Mouse (Mus musculus): ENCODE results near the gene Arhgef28. TPM values are rescaled to one million over a fixed set of nuclear protein-coding genes. Genes with fewer than 3 reads are reported as not detected.

Arhgef28 gene
- total RNA-seq, 2 experiments from 2014 or later = 37.4 to 40.7 TPM

DNA sequence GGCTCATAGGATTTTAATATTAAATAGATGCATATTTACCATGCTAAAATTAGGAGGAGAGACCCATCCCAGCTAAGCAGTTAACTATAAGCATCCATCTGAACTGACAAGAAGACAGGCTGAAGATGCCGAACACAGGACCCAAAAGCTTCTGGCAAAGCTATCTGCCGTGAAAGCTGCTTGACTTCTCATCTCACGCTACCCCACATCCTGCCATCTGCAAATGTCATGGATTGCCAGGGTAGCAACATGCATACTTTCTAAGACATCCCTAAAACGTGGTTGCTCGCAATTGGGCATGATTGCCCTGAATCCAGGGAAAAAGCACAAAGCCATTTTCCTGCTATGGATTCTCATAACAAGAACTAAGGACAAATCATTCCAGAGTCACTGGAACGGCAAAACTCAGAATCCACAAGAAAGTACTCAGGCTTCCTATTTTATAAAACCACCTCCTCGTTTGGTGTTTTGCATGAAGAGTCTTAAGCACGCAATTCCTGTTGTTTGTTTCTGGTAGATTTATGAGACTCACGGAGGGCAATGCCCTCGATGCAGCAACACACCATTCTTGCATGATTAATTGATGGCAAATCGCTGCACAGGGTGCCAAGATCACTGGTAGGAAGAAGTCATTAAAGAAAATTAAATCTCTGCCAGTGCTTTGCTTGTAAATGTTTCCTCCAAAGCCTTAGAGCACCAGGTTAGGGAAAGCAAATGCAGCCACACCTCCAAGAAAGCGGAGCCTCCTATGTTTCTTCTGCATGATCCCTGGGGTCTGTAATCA is 287.9 kb downstream of the Arhgef28 start:
- no peak for DNase-seq (ENCODE audit: extremely low spot score in 1 of 2, low spot score in 2 of 2)
- TF ChIP-seq CTCF (IDR thresholded peaks at IDR 0.05) = no peak
- Histone ChIP-seq H3K4me3 (no peak overlapping the region), H3K27ac (peak overlapping the region; percentile 49)
- intact Hi-C loops (cut with DNase I) = loop anchor here (5.0 kb wide), 1 partner anchor 141 kb away; no protein-coding TSS in a partner anchor

DNA sequence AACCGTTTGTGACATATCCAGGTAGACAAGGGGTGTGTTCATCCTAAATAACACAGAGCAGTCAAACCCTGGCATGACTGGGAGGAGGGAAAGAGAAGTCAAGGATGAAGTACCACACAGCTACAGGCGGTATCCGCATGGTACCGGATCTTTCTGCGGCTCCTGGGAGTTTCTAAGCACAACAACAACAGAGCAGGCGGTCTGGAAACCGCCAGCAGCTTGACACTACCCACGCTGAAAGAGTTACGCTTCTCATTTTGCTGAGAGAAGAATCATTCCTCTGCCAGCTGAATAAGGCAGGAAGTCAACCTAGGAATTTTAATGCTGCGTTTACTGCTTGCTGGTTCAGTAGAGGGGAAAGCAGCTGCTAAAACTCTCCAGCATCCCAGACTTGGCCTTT is 295.2 kb downstream of the Arhgef28 start:
- H3K27ac ChIP-seq = peak overlapping the region; percentile 33
- peak; percentile 57 to 60 for DNase-seq (ENCODE audit: extremely low spot score in 1 of 2, low spot score in 2 of 2)
- intact Hi-C loops (cut with DNase I) = no loop called here
- H3K4me3 ChIP-seq = no peak overlapping the region
- TF ChIP-seq CTCF (IDR thresholded peaks at IDR 0.05) = no peak

DNA sequence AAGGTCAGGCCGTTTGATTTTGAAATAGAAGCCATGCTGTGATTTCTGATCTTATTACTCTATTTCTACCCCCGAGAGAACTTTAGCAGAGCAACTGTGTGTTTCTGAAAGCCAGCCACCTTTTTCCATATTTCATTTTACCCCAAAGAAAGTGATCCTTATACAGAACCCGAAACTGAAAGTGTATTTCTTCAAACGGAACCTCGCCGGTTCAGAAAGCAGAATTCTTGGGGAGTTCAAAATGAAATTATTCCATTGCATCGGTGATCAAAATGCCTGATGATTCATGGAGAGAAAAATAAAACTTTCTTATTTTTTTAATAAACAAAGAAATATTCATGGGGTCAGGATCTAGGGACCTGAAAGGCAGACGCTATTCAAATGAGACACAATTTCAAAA is 303.4 kb downstream of the Arhgef28 start:
- no peak for DNase-seq (ENCODE audit: extremely low spot score in 1 of 2, low spot score in 2 of 2)
- H3K27ac ChIP-seq = no peak overlapping the region
- TF ChIP-seq CTCF (IDR thresholded peaks at IDR 0.05) = no peak
- intact Hi-C loops (cut with DNase I) = no loop called here
- H3K4me3 ChIP-seq = no peak overlapping the region

DNA sequence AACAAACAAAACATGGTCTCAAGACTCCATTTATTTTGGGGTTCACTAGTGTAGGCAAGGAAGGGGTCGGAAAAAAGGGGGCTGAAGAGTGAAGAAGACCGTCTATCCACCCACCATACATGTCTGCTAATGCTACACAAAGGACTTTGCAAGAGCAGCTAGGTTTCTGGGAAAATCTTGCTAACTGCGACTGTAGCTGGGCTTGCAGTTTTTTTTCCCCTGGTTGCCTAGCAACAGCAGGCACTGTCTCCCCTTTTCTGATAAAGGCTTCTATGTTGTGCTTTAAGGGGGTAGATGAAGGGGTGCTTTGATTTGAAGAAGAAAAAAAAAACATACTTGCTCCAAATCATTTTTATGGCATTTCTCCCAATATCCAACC is 305.9 kb downstream of the Arhgef28 start:
- H3K4me3 ChIP-seq = no peak overlapping the region
- TF ChIP-seq CTCF (IDR thresholded peaks at IDR 0.05) = no peak
- H3K27ac ChIP-seq = peak overlapping the region; percentile 61
- intact Hi-C loops (cut with DNase I) = no loop called here
- peak; percentile 41 to 70 for DNase-seq (ENCODE audit: extremely low spot score in 1 of 2, low spot score in 2 of 2)

DNA sequence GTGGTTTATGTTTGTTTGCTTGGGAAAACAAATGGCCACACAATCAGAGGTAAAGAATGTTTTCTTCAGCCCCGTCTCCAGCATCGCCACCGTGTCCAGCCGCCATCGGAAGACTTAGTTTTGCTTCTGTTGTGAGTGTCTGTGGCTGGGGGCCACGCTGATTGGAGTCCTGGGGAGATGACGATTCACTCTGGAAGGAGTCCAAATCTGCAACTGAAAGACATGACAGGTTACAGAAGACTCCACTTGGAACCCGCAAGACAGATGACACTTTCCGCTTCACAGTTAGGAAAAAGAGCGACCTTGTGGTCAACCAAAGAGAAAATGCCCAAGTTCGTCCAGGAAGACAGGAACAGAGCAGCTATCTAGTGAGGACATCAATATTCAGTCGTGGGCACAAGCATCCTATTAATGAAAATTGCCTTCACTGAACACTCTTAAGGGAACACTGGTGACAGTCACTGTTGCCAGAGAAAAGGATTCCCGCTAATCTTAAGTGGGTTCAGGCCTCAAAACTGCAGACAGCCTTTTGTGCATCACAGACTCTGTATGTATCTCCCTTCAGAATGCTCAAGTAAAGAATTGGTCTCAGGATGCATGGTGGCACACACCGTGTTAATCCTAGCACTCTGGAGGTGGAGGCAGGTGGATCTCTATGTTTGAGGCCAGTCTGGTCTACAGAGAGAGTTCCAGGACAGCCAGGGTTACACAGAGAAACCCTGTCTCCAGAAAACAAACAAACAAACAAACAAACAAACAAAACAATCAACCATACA is 306.4 kb downstream of the Arhgef28 start:
- TF ChIP-seq CTCF (IDR thresholded peaks at IDR 0.05) = no peak
- H3K4me3 ChIP-seq = no peak overlapping the region
- no peak for DNase-seq (ENCODE audit: extremely low spot score in 1 of 2, low spot score in 2 of 2)
- H3K27ac ChIP-seq = peak overlapping the region; percentile 61
- intact Hi-C loops (cut with DNase I) = no loop called here

DNA sequence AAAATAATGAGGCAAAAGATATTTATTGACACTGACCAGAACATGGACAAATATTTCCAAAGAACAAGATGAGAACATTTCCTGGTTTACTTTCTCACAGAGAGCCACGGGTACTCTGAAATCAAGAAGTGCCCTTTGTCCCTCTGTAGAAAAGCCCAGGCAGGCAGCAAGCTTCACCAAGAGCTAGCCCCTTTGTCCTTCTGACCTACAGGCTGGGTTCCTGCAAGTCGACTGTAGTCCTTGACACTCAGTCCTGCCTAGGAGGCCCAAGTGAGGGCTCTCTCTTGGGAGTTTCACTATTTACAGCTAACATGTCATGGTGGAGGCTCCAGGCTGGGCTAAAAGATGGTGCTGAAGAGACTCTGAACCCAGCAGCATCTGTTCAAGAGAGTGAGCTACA is 307.6 kb downstream of the Arhgef28 start:
- no peak for TF ChIP-seq CTCF (IDR thresholded peaks at IDR 0.05)
- intact Hi-C loops (cut with DNase I) = no loop called here

DNA sequence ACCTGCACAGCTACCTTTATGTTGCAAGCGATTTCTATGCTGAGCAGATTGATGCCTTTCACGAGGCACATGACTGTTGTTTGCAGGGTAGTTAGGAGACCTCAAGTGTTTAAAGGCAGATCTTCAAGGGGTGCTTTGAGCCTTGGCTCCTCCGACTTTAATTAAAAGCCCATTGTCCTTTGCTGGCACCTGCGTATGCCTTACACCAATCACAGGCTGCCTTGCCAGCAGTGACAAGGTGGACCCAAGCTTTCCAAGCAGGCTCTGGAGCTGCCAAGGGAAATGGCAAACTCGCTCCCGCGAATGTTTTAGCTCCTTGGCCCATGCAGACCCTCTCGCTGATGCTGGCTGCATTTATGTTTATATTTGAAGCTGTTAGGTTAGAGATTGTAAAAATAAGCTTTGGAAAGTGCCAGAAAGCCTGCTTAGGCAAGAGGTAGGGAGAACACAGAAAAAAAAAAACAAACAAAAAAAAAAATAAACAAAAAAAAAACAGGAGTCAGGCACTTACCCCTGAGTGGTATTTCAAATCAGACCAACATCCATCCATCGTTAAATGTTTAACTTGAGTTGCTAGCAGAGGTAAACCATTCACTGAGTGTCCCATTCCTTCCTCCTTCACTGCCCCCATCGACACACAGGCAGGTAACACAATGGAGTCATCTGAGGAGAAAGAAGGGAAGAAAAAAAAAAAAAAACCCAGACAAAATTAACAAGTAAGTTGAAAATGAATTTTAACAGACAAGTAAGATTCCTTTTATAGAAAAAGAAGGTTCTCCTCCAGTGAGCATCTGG is 313.0 kb downstream of the Arhgef28 start:
- TF ChIP-seq CTCF (IDR thresholded peaks at IDR 0.05) = no peak
- DNase-seq (ENCODE audit: extremely low spot score in 1 of 2, low spot score in 2 of 2) = no peak
- intact Hi-C loops (cut with DNase I) = no loop called here
- peak overlapping the region; percentile 77 for H3K27ac ChIP-seq
- peak overlapping the region; percentile 3; the same call in 1 of the 2 replicates for H3K4me3 ChIP-seq

More for the DNA sequence above, 307.6 kb downstream of the Arhgef28 start:
- Histone ChIP-seq H3K27ac (no peak overlapping the region), H3K4me3 (no peak overlapping the region)
- DNase-seq (ENCODE audit: extremely low spot score in 1 of 2, low spot score in 2 of 2) = no peak

DNA sequence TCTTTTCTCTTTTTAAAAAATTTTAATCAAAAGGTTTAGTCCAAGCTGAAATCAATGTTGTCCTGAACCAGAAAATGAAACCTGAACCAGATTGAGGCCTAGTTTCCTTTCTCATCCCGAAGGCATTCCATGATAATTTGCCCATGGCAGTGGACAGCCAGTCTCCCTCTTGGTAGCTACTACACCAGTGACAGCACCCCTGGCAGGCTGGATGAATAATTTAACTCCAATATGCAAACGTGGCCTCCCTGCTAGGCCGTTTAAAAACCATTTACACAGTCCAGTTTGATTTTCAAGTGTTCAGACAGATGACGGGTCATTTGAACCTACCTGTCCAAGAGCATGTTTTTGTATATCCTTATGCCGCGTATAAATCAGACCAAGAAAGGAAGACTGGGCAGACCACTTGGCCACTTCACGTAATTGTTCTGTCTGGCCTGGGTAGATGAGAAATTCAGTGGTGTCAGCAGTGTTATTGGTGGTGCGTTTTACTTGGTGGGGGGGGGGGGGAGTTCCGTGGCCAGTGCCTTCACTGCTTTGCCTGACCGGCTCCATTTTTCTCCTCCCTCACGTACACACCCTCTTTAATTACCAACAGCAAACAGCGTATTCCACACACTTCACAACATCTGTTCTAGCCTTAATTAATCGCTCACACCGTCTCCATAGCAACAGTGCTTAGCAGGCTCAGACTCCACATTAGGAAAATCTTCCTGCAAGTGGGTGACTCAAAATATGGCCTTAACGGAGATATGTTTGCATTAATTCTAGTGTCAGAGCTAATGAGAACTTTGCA is 314.0 kb downstream of the Arhgef28 start:
- peak overlapping the region; percentile 77 for H3K27ac ChIP-seq
- peak in 1 of 2 experiments; percentile 47 for DNase-seq (ENCODE audit: extremely low spot score in 1 of 2, low spot score in 2 of 2)
- intact Hi-C loops (cut with DNase I) = no loop called here
- H3K4me3 ChIP-seq = peak overlapping the region; percentile 3; the same call in 1 of the 2 replicates
- no peak for TF ChIP-seq CTCF (IDR thresholded peaks at IDR 0.05)

DNA sequence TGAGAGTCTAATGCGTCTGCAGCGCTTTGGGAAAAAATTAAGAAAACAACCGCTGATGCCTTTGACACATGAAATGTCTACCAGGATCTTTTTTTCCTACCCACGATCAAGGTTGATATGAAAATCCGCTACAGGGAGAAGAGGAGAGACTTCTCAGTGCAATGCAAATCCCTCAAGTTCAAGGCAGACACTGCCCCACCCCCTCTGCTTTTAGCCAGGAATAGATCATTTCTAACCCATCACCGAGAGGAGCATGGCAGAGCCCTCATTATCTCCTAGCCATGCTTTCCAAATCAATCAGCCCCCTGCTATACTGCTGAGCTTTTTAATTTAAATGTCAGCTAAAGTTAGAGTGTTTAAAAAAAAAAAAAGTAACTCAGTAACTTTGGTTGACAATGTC is 318.2 kb downstream of the Arhgef28 start:
- Histone ChIP-seq H3K4me3 (no peak overlapping the region), H3K27ac (no peak overlapping the region)
- TF ChIP-seq CTCF (IDR thresholded peaks at IDR 0.05) = no peak
- intact Hi-C loops (cut with DNase I) = no loop called here
- DNase-seq (ENCODE audit: extremely low spot score in 1 of 2, low spot score in 2 of 2) = peak in 1 of 2 experiments; percentile 25

DNA sequence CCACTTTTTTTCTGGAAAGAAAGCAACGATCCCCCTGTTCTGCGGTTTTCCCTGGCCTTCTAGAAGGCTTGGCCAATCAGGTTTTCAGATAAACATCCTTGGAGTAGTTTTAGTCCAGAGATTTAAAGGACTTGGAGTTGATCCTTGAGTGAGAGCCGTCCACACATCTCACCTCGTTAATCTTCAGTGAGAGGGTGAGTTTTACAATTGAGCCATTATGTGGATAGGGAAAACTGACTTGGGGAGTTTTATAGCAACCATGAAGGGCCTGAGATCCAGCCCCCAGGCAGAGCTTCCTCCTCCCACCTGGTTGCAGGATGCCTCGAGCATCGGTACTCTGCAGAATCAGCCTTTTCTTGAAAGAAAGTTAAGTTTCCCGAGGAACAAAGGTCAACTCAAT is 318.7 kb downstream of the Arhgef28 start:
- no peak for TF ChIP-seq CTCF (IDR thresholded peaks at IDR 0.05)
- H3K4me3 ChIP-seq = no peak overlapping the region
- DNase-seq (ENCODE audit: extremely low spot score in 1 of 2, low spot score in 2 of 2) = no peak
- no peak overlapping the region for H3K27ac ChIP-seq
- intact Hi-C loops (cut with DNase I) = no loop called here

DNA sequence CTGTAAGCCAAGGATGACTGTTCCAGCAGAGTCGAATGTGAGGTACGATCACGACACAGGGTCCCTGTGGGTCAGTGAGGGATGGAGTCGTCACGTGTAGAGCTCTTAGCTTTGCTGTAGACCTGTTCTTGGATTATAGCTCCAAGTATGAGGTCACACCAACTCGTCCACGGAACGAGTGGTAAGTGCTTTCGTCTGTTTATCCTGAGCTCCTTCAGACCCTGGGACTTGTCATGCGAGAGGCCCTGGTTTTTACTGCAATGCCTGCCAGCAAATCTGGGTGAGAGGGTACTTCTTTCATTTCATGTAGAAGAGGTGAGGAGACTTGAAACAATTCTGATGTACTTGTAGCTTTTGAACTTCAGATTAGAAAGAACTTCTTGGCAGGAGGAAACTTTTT is 322.6 kb downstream of the Arhgef28 start:
- DNase-seq (ENCODE audit: extremely low spot score in 1 of 2, low spot score in 2 of 2) = no peak
- H3K27ac ChIP-seq = no peak overlapping the region
- intact Hi-C loops (cut with DNase I) = no loop called here
- no peak overlapping the region for H3K4me3 ChIP-seq
- TF ChIP-seq CTCF (IDR thresholded peaks at IDR 0.05) = no peak
